Mouse (Mus musculus): ENCODE results near the gene Jph4. TPM values are rescaled to one million over a fixed set of nuclear protein-coding genes. Genes with fewer than 3 reads are reported as not detected.
A peak's percentile ranks its signal among the peaks of the same experiment; 100 is the strongest.

Jph4 gene
- 2.4 and 2.8 TPM in 2 replicates for polyA plus RNA-seq (2012; rRNA removed)

- no peak for DNase-seq (ENCODE audit: low spot score)
Measured at GRCm38 (mm10) chr14:55116425-55117200, at the start of gene Jph4. Gene Jph4 (minus strand): TSS chr14:55116935.

GRCm38 (mm10) chr14:55164172-55164806, 47.6 kb upstream of the Jph4 start:
- no peak for DNase-seq (ENCODE audit: low spot score)

- no peak for DNase-seq (ENCODE audit: low spot score)
Measured at GRCm38 (mm10) chr14:55162168-55162567, 45.4 kb upstream of the Jph4 start.

- peak; percentile 49 for DNase-seq (ENCODE audit: low spot score)
Measured at GRCm38 (mm10) chr14:55161098-55161634, 44.4 kb upstream of the Jph4 start.

- DNase-seq (ENCODE audit: low spot score), result no peak
Measured at GRCm38 (mm10) chr14:55160251-55161071, 43.7 kb upstream of the Jph4 start.

- no peak for DNase-seq (ENCODE audit: low spot score)
Measured at GRCm38 (mm10) chr14:55157322-55158065, 40.8 kb upstream of the Jph4 start.

- no peak for DNase-seq (ENCODE audit: low spot score)
Measured at GRCm38 (mm10) chr14:55152951-55153481, 36.3 kb upstream of the Jph4 start.

- no peak for DNase-seq (ENCODE audit: low spot score)
Measured at GRCm38 (mm10) chr14:55152174-55152573, 35.4 kb upstream of the Jph4 start.

GRCm38 (mm10) chr14:55150985-55151384, 34.2 kb upstream of the Jph4 start:
- DNase-seq (ENCODE audit: low spot score), result no peak

- DNase-seq (ENCODE audit: low spot score), result no peak
Measured at GRCm38 (mm10) chr14:55149041-55149440, 32.3 kb upstream of the Jph4 start.

GRCm38 (mm10) chr14:55148363-55148915, 31.7 kb upstream of the Jph4 start:
- DNase-seq (ENCODE audit: low spot score), result no peak

GRCm38 (mm10) chr14:55146829-55147401, 30.2 kb upstream of the Jph4 start:
- DNase-seq (ENCODE audit: low spot score), result no peak

- DNase-seq (ENCODE audit: low spot score), result no peak
Measured at GRCm38 (mm10) chr14:55146324-55146723, 29.6 kb upstream of the Jph4 start.

- no peak for DNase-seq (ENCODE audit: low spot score)
Measured at GRCm38 (mm10) chr14:55139313-55139712, 22.6 kb upstream of the Jph4 start.

- DNase-seq (ENCODE audit: low spot score), result no peak
Measured at GRCm38 (mm10) chr14:55135676-55136075, 18.9 kb upstream of the Jph4 start.

- DNase-seq (ENCODE audit: low spot score), result no peak
Measured at GRCm38 (mm10) chr14:55126521-55126920, 9.8 kb upstream of the Jph4 start.

- DNase-seq (ENCODE audit: low spot score), result no peak
Measured at GRCm38 (mm10) chr14:55125711-55126110, 9.0 kb upstream of the Jph4 start.

GRCm38 (mm10) chr14:55122359-55122758, 5.6 kb upstream of the Jph4 start:
- DNase-seq (ENCODE audit: low spot score), result no peak

- no peak for DNase-seq (ENCODE audit: low spot score)
Measured at GRCm38 (mm10) chr14:55121947-55122346, 5.2 kb upstream of the Jph4 start.

- DNase-seq (ENCODE audit: low spot score), result no peak
Measured at GRCm38 (mm10) chr14:55119421-55120134, 2.8 kb upstream of the Jph4 start.

All from urinary bladder, adult 2 months (tissue).